Mouse (Mus musculus): ENCODE data around the gene Smoc2. TPM values are rescaled to one million over a fixed set of nuclear protein-coding genes. Genes with fewer than 3 reads are reported as not detected.

Smoc2 gene
- polyA plus RNA-seq, 1 experiment from 2014 or later: 23.3 TPM

DNA sequence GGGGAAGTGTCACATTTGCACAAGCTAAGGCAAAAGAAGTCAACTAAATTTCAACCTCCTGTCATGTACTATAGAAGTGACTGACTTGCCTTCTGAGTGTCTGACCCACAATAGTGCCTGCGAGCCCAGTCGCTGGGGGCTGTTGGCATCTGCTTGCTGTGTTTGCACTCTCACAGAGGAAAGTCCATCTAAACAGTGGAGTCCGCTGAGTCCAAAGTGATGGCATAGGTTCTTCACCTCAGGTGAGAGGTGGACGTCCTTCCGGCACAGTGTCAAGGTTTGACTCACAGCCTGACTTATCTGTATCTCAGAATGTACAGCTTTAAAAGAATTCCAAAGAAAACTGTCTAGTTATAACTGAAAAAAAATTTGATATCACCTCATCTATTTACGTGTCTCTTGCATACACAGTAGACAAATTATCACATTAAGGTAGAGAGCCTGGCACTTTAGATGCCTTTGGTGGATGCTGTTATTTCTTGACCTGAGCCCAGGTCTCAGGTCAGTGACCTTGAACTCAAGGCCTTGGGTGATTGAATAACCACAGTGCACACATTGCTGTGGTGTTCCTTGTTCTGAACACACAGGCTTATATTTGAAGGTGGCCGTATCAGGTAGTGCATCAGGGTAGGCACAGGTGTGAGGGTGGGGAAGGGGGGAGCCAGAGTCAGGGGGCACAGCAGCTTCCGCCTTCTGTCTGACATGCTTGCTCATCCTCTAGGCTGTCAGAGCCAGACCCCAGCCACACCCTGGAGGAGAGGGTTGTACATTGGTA lies 119.5 kb downstream of the Smoc2 start:
- H3K27me3 ChIP-seq (replicated peaks): no peaks in the 10 kb centered on the region
- no peaks in the 10 kb centered on the region for H3K9me3 ChIP-seq
- H3K4me1 ChIP-seq: no peaks in the 10 kb centered on the region
- ATAC-seq (ENCODE audit: low FRiP score, low read depth): no peak
- no peak overlapping the region for H3K4me3 ChIP-seq
- H3K36me3 ChIP-seq: no peaks in the 10 kb centered on the region
- WGBS: 93% methylated on average over 8 of the region's 8 CpGs
- no peak overlapping the region for H3K27ac ChIP-seq
- H3K4me2 ChIP-seq (replicated peaks): no peak overlapping the region
- no peak overlapping the region for H3K9ac ChIP-seq

GRCm38 (mm10) chr17:14400960-14401359 lies 121.7 kb downstream of the Smoc2 start:
- H3K27me3 ChIP-seq (replicated peaks): no peaks in the 10 kb centered on the region
- H3K27ac ChIP-seq: no peak overlapping the region
- H3K9ac ChIP-seq: no peak overlapping the region
- no peak overlapping the region for H3K4me3 ChIP-seq
- H3K9me3 ChIP-seq: no peaks in the 10 kb centered on the region
- no peak overlapping the region for H3K4me2 ChIP-seq (replicated peaks)
- no peak for ATAC-seq (ENCODE audit: low FRiP score, low read depth)
- H3K36me3 ChIP-seq: no peaks in the 10 kb centered on the region
- WGBS: 58% methylated on average over 5 of the region's 5 CpGs
- H3K4me1 ChIP-seq: no peaks in the 10 kb centered on the region

DNA sequence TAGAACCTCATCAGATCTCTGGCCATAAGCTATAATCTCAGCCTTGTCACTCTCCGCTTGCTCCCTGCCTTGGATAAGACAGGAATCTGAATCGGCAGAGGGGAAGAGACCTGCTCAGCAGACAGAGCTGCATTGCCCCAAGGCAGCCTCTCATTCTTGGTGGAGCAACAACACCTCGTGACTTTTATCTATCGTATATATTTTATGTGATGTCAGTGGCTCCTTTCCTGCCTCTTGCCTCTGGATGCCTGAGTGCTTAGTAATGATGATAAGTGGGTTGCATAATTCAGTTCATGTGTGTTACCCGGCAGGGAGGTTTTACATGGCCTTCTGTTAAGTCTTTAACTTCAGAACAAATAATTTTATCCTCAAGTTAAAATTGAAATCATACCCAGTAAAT lies 128.6 kb downstream of the Smoc2 start:
- H3K27me3 ChIP-seq (replicated peaks): no peaks in the 10 kb centered on the region
- no peak overlapping the region for H3K4me3 ChIP-seq
- no peaks in the 10 kb centered on the region for H3K9me3 ChIP-seq
- no peaks in the 10 kb centered on the region for H3K4me1 ChIP-seq
- H3K9ac ChIP-seq: no peak overlapping the region
- H3K36me3 ChIP-seq: no peaks in the 10 kb centered on the region
- no peak overlapping the region for H3K27ac ChIP-seq
- WGBS: 74% methylated on average over 5 of the region's 5 CpGs
- no peak overlapping the region for H3K4me2 ChIP-seq (replicated peaks)
- ATAC-seq (ENCODE audit: low FRiP score, low read depth): no peak; the same call in 1 of the 2 replicates

DNA sequence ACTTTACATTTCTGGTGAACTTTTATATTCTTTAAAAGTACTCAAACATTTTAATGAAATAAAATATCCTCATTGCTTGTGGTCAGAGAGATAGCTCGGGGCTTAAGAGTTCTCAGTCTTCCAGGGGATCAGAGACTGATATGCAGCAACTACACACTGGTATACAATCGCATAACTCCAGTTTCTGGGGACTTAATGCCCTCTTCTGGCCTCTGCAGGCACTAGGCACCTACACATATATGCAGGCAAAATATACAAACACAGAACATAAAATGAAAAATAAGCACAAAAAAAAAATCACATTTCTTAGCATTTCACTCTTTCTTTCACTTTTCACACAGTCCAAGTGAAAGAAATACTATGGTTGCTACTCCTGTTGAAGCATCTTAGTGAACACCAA lies 133.2 kb downstream of the Smoc2 start:
- Histone ChIP-seq H3K9ac (no peak overlapping the region), H3K9me3 (no peaks in the 10 kb centered on the region), H3K4me2 (replicated peaks) (no peak overlapping the region), H3K4me1 (no peaks in the 10 kb centered on the region), H3K27me3 (replicated peaks) (no peaks in the 10 kb centered on the region), H3K27ac (no peak overlapping the region), H3K36me3 (no peaks in the 10 kb centered on the region), H3K4me3 (no peak overlapping the region)
- WGBS: 90% methylated on average over 2 of the region's 2 CpGs
- ATAC-seq (ENCODE audit: low FRiP score, low read depth): no peak

DNA sequence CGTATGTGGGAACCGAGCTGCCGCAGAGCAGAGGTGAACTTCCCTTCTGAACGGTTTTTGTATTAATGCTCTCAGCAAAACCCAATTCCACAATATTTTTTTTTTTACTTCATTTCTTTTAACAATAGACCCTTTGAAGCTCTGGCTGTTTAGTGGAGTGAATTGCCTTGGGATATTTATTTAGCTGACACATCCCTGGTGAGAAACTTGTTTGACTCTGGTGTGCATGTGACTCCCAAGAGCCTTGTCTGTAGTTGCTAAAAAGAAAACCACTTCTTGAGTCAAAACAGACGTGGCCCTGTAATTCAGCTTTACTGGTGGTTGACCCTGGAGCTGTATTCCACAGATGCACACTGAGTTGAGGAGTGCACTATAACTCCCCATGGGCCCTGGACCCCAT lies 135.2 kb downstream of the Smoc2 start:
- 67% methylated on average over 5 of the region's 5 CpGs for WGBS
- Histone ChIP-seq H3K4me3 (no peak overlapping the region), H3K36me3 (no peaks in the 10 kb centered on the region), H3K4me2 (replicated peaks) (no peak overlapping the region), H3K27ac (no peak overlapping the region), H3K27me3 (replicated peaks) (no peaks in the 10 kb centered on the region), H3K9ac (no peak overlapping the region), H3K9me3 (no peaks in the 10 kb centered on the region), H3K4me1 (no peaks in the 10 kb centered on the region)
- ATAC-seq (ENCODE audit: low FRiP score, low read depth): no peak

GRCm38 (mm10) chr17:14420460-14421046 lies 141.2 kb downstream of the Smoc2 start:
- Histone ChIP-seq H3K4me2 (replicated peaks) (no peak overlapping the region), H3K9ac (no peak overlapping the region), H3K27me3 (replicated peaks) (no peaks in the 10 kb centered on the region), H3K4me1 (no peaks in the 10 kb centered on the region), H3K4me3 (no peak overlapping the region), H3K9me3 (no peaks in the 10 kb centered on the region), H3K36me3 (no peaks in the 10 kb centered on the region), H3K27ac (no peak overlapping the region)
- WGBS: 52% methylated on average over 8 of the region's 8 CpGs
- no peak for ATAC-seq (ENCODE audit: low FRiP score, low read depth)

DNA sequence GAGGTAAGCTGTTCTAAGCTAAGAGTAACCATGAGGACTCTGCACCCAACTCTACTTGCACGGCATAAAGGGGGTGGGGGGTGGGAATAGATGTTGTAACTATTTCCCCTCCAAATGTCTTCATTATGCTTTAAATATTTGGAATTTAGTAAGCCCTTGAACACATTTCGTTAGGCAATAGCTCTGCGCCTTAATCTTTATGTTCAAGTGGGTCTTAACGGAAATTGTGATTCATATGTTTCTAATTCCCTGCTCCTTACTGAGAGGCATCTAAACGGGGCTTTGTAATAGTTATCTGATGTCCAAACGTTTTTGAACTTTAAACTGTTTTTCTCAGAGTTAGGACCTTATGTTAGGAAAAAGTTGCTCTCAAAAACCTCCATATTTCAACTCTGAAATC lies 147.2 kb downstream of the Smoc2 start:
- no peaks in the 10 kb centered on the region for H3K9me3 ChIP-seq
- no peak overlapping the region for H3K4me3 ChIP-seq
- no peaks in the 10 kb centered on the region for H3K27me3 ChIP-seq (replicated peaks)
- H3K4me1 ChIP-seq: no peaks in the 10 kb centered on the region
- no peaks in the 10 kb centered on the region for H3K36me3 ChIP-seq
- WGBS: 83% methylated on average over 6 of the region's 6 CpGs
- H3K9ac ChIP-seq: no peak overlapping the region
- no peak overlapping the region for H3K27ac ChIP-seq
- ATAC-seq (ENCODE audit: low FRiP score, low read depth): no peak
- H3K4me2 ChIP-seq (replicated peaks): no peak overlapping the region

- ATAC-seq (ENCODE audit: low FRiP score, low read depth): no peak
- Histone ChIP-seq H3K36me3 (no peaks in the 10 kb centered on the region), H3K9ac (no peak overlapping the region), H3K9me3 (no peaks in the 10 kb centered on the region), H3K4me3 (no peak overlapping the region), H3K4me1 (no peaks in the 10 kb centered on the region), H3K27ac (no peak overlapping the region), H3K27me3 (replicated peaks) (no peaks in the 10 kb centered on the region), H3K4me2 (replicated peaks) (no peak overlapping the region)
- WGBS: 83% methylated on average over 4 of the region's 4 CpGs
These were observed 155.4 kb downstream of the Smoc2 start for GRCm38 (mm10) chr17:14434717-14435116.

- Histone ChIP-seq H3K9me3 (no peaks in the 10 kb centered on the region), H3K27ac (no peak overlapping the region), H3K27me3 (replicated peaks) (no peaks in the 10 kb centered on the region), H3K4me3 (no peak overlapping the region), H3K4me1 (no peaks in the 10 kb centered on the region), H3K4me2 (replicated peaks) (no peak overlapping the region), H3K9ac (no peak overlapping the region), H3K36me3 (no peaks in the 10 kb centered on the region)
- 84% methylated on average over 5 of the region's 5 CpGs for WGBS
- no peak for ATAC-seq (ENCODE audit: low FRiP score, low read depth)
These were observed 166.3 kb downstream of the Smoc2 start for GRCm38 (mm10) chr17:14445611-14446010.

GRCm38 (mm10) chr17:14447275-14447674 lies 168.0 kb downstream of the Smoc2 start:
- Histone ChIP-seq H3K36me3 (no peaks in the 10 kb centered on the region), H3K9me3 (no peaks in the 10 kb centered on the region), H3K9ac (no peak overlapping the region), H3K27me3 (replicated peaks) (no peaks in the 10 kb centered on the region), H3K4me3 (no peak overlapping the region), H3K4me2 (replicated peaks) (no peak overlapping the region), H3K27ac (no peak overlapping the region), H3K4me1 (no peaks in the 10 kb centered on the region)
- WGBS: 85% methylated on average over 5 of the region's 5 CpGs
- no peak for ATAC-seq (ENCODE audit: low FRiP score, low read depth)

Other genes with a start within 250 kb of the Smoc2 start
- not detected in 2 replicates for gene Gm7358, start 220.0 kb upstream of the Smoc2 start, polyA plus RNA-seq (2016; fragmentation: Nextera tagmentation; extraction: Ambion mirVana)
- 0.64 and 0.70 TPM in 2 replicates for gene Dact2, start 75.2 kb upstream of the Smoc2 start, polyA plus RNA-seq (2016; fragmentation: Nextera tagmentation; extraction: Ambion mirVana)